13 mouse cellular contexts compared by ENCODE assay signal in the genomic region with DNA sequence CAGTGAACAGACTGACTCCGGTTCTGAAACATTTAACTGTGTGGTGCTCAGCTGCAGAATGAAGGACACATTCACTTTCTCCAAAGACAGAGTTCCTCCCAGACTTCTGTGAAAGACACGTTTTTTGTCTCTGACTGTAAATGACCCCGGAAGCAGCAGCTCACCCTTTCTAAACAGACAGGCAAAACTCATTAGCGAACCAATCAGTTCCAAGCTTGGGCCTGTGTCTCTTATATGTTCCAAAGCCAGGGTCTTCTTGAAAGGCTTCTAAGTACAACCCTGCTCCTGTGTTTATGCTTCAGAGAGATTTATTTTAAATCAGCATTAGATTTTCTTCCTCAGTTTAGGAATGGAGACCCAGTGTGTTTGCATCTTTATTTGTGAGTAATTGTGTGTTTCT.
"Had no signal": no experiment of that assay in that cellular context is flagged by ENCODE, and none has a peak within 500 bp of the region (broad histone marks: within the 10 kb centered on the region; RNA-seq: fewer than 3 reads in every experiment).

No protein-coding gene starts in this region.

- H3K9me3 ChIP-seq: limb, embryonic 13.5 days; midbrain, embryonic 10.5 days; neural tube, embryonic 15.5 days had no signal

- DNase-seq: kidney, adult 18-20 months; kidney, postnatal 10 days; left cerebral cortex, postnatal 4 days; midbrain, embryonic 14.5 days; right cerebral cortex, adult 18-20 months; right cerebral cortex, postnatal 25 days; thymus, postnatal 4 days had no signal

- H3K4me1 ChIP-seq: midbrain, embryonic 10.5 days; neural tube, embryonic 15.5 days had no signal

- H3K4me2 ChIP-seq: limb, embryonic 13.5 days; neural tube, embryonic 15.5 days had no signal

- H3K4me3 ChIP-seq: layer of hippocampus, adult 2 months; limb, embryonic 13.5 days; midbrain, embryonic 10.5 days; myocyte; neural tube, embryonic 15.5 days had no signal

- H3K9ac ChIP-seq: limb, embryonic 13.5 days; liver, embryonic 14.5 days; neural tube, embryonic 15.5 days had no signal

- H3K36me3 ChIP-seq: limb, embryonic 13.5 days; midbrain, embryonic 10.5 days; neural tube, embryonic 15.5 days had no signal

- H3K27me3 ChIP-seq: limb, embryonic 13.5 days; neural tube, embryonic 15.5 days had no signal

- H3K27ac ChIP-seq: layer of hippocampus, adult 2 months; limb, embryonic 13.5 days; liver, embryonic 14.5 days; midbrain, embryonic 10.5 days; neural tube, embryonic 15.5 days had no signal
